Mouse (Mus musculus): Measurements from ENCODE around the gene Taf1d.

DNA sequence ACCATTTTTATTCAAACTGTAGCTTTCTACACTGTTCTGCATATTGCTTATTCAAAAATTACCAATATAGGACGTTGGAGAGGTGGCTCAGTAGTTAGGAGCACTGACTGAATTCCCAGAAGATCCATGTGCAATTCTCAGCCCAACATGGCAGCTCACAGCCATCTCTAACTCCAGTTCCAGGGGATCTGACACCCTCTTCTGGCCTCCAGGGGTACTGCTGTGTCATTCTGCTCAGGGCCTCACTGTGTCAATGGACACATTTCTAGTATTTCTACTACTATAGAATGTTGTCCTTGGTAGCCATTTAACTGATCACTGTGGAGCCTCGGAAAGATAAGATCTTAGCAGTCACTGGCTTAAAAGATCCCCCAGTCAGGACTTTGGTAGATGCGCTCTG lies 20.6 kb upstream of the Taf1d start:
- TF ChIP-seq POLR2A (IDR thresholded peaks at IDR 0.05; ENCODE audit: low read depth, low read length): no peak
- TF ChIP-seq CTCF (IDR thresholded peaks at IDR 0.05; ENCODE audit: borderline replicate concordance, insufficient read depth, low read length): no peak

Data from embryonic fibroblast, embryonic 13.5 days (primary cell).